Mouse (Mus musculus): ENCODE measurements at regions not wholly inside any gene's neighbourhood (a gene's known extent, or its start where the extent isn't known, plus 50 kb on each side); places are given as distances from the start of the nearest gene placed in this dataset.
"Not testable (repeated sequence)": the region's sequence is repeated elsewhere in the genome, so short reads cannot be mapped to it uniquely, and the experiment has no call there.

- H3K36me3 ChIP-seq (ENCODE audit: control insufficient read depth, insufficient read depth, low read length), result no peaks in the 10 kb centered on the region
- H3K9ac ChIP-seq (ENCODE audit: low read length), result no peak overlapping the region
- no peak overlapping the region for H3K4me3 ChIP-seq (ENCODE audit: low read depth, low read length)
- ATAC-seq (ENCODE audit: low FRiP score, low TSS enrichment) (0 out of 2 replicates have a peak, but pooled peaks have one; percentile 32), DNase-seq (ENCODE audit: low spot score) (peak; percentile 23)
- no peak for TF ChIP-seq EP300 (optimal IDR thresholded peaks at IDR 0.05)
- TF ChIP-seq CTCF (IDR thresholded peaks at IDR 0.05; ENCODE audit: low read depth), result peak; percentile 71
- WGBS, result 34% methylated on average over 6 of the region's 6 CpGs
- no peaks in the 10 kb centered on the region for H3K4me1 ChIP-seq (replicated peaks; ENCODE audit: control insufficient read depth, insufficient read depth)
- H3K27me3 ChIP-seq (ENCODE audit: control insufficient read depth, insufficient read depth, low read length), result no peaks in the 10 kb centered on the region
- no peak overlapping the region for H3K4me2 ChIP-seq (replicated peaks; ENCODE audit: low read depth)
- H3K27ac ChIP-seq (replicated peaks), result no peak overlapping the region
- no peaks in the 10 kb centered on the region for H3K9me3 ChIP-seq (ENCODE audit: control insufficient read depth, low read length)
Observed at GRCm38 (mm10) chr15:89730320-89730719, 111.3 kb downstream of the Syt10 start.

- Histone ChIP-seq H3K9ac (ENCODE audit: low read length) (no peak overlapping the region), H3K4me3 (ENCODE audit: low read depth, low read length) (no peak overlapping the region), H3K4me2 (replicated peaks; ENCODE audit: low read depth) (no peak overlapping the region), H3K27me3 (ENCODE audit: control insufficient read depth, insufficient read depth, low read length) (no peaks in the 10 kb centered on the region), H3K4me1 (replicated peaks; ENCODE audit: control insufficient read depth, insufficient read depth) (no peaks in the 10 kb centered on the region), H3K36me3 (ENCODE audit: control insufficient read depth, insufficient read depth, low read length) (no peaks in the 10 kb centered on the region), H3K27ac (replicated peaks) (no peak overlapping the region), H3K9me3 (ENCODE audit: control insufficient read depth, low read length) (no peaks in the 10 kb centered on the region)
- 60% methylated on average over 12 of the region's 12 CpGs for WGBS
- DNase-seq (ENCODE audit: low spot score), result no peak
- no peak for ATAC-seq (ENCODE audit: low FRiP score, low TSS enrichment)
- TF ChIP-seq EP300 (optimal IDR thresholded peaks at IDR 0.05) (no peak), CTCF (IDR thresholded peaks at IDR 0.05; ENCODE audit: low read depth) (no peak)
Observed at GRCm38 (mm10) chr15:89724356-89724755, 117.3 kb downstream of the Syt10 start.

GRCm38 (mm10) chr15:89697221-89697620 is 105.5 kb upstream of the Rabl2 start:
- no peak overlapping the region for H3K4me3 ChIP-seq (ENCODE audit: low read depth, low read length)
- no peak overlapping the region for H3K4me2 ChIP-seq (replicated peaks; ENCODE audit: low read depth)
- H3K36me3 ChIP-seq (ENCODE audit: control insufficient read depth, insufficient read depth, low read length), result no peaks in the 10 kb centered on the region
- no peak overlapping the region for H3K27ac ChIP-seq (replicated peaks)
- ATAC-seq (ENCODE audit: low FRiP score, low TSS enrichment) (no peak), DNase-seq (ENCODE audit: low spot score) (no peak)
- WGBS, result 63% methylated on average over 2 of the region's 2 CpGs
- H3K9ac ChIP-seq (ENCODE audit: low read length), result no peak overlapping the region
- H3K27me3 ChIP-seq (ENCODE audit: control insufficient read depth, insufficient read depth, low read length), result no peaks in the 10 kb centered on the region
- H3K9me3 ChIP-seq (ENCODE audit: control insufficient read depth, low read length), result no peaks in the 10 kb centered on the region
- TF ChIP-seq EP300 (optimal IDR thresholded peaks at IDR 0.05), result no peak
- TF ChIP-seq CTCF (IDR thresholded peaks at IDR 0.05; ENCODE audit: low read depth), result no peak
- H3K4me1 ChIP-seq (replicated peaks; ENCODE audit: control insufficient read depth, insufficient read depth), result no peaks in the 10 kb centered on the region

GRCm38 (mm10) chr15:89676366-89676765 is 84.6 kb upstream of the Rabl2 start:
- H3K9ac ChIP-seq (ENCODE audit: low read length), result no peak overlapping the region
- no peaks in the 10 kb centered on the region for H3K27me3 ChIP-seq (ENCODE audit: control insufficient read depth, insufficient read depth, low read length)
- H3K4me1 ChIP-seq (replicated peaks; ENCODE audit: control insufficient read depth, insufficient read depth), result no peaks in the 10 kb centered on the region
- no peak overlapping the region for H3K27ac ChIP-seq (replicated peaks)
- ATAC-seq (ENCODE audit: low FRiP score, low TSS enrichment) (no peak), DNase-seq (ENCODE audit: low spot score) (no peak)
- no peak overlapping the region for H3K4me2 ChIP-seq (replicated peaks; ENCODE audit: low read depth)
- TF ChIP-seq EP300 (optimal IDR thresholded peaks at IDR 0.05) (no peak), CTCF (IDR thresholded peaks at IDR 0.05; ENCODE audit: low read depth) (no peak)
- no peaks in the 10 kb centered on the region for H3K9me3 ChIP-seq (ENCODE audit: control insufficient read depth, low read length)
- no peaks in the 10 kb centered on the region for H3K36me3 ChIP-seq (ENCODE audit: control insufficient read depth, insufficient read depth, low read length)
- no peak overlapping the region for H3K4me3 ChIP-seq (ENCODE audit: low read depth, low read length)

- H3K4me3 ChIP-seq (ENCODE audit: low read depth, low read length); ATAC-seq (ENCODE audit: low FRiP score, low TSS enrichment); H3K9ac ChIP-seq (ENCODE audit: low read length); H3K4me2 ChIP-seq (replicated peaks; ENCODE audit: low read depth); H3K27ac ChIP-seq (replicated peaks); H3K27me3 ChIP-seq (ENCODE audit: control insufficient read depth, insufficient read depth, low read length); H3K4me1 ChIP-seq (replicated peaks; ENCODE audit: control insufficient read depth, insufficient read depth); DNase-seq (ENCODE audit: low spot score); H3K36me3 ChIP-seq (ENCODE audit: control insufficient read depth, insufficient read depth, low read length); H3K9me3 ChIP-seq (ENCODE audit: control insufficient read depth, low read length): not testable (repeated sequence)
- 97% methylated on average over 1 of the region's 1 CpGs for WGBS
Observed at GRCm38 (mm10) chr15:89656558-89656957, 64.8 kb upstream of the Rabl2 start.
